Mouse (Mus musculus): Measurements from ENCODE around the gene Tha1.

The Tha1 gene

GRCm38 (mm10) chr11:117871376-117871775 lies 1.9 kb downstream of the Tha1 start:
- CTCF ChIA-PET = interaction anchor here (0.7 to 2.7 kb wide), 17 partner anchors 12 to 694 kb away, joined by 3 to 11 read pairs (median 4); partner anchors contain the start of genes Socs3 (in 2 of the 4) and Tmem235 (in 1 of the 4)
- POLR2A ChIA-PET = interaction anchor here in 2 of 4 experiments (0.6 to 2.3 kb wide), 9 partner anchors 10 to 228 kb away, joined by 3 to 7 read pairs (median 3); partner anchors contain the start of genes Tmem235 (in 2 of the 2) and Pgs1 (in 1 of the 2)

- ChIA-PET CTCF (interaction anchor here (0.6 to 2.7 kb wide), 30 partner anchors 11 to 1395 kb away, joined by 3 to 11 read pairs (median 4); partner anchors contain the start of genes Socs3 (in 2 of the 4) and Tmem235 (in 1 of the 4)), POLR2A (interaction anchor here in 2 of 4 experiments (0.6 to 2.3 kb wide), 9 partner anchors 10 to 137 kb away, joined by 3 to 7 read pairs (median 3); partner anchors contain the start of genes Tmem235 (in 2 of the 2) and Pgs1 (in 1 of the 2))
Observed at GRCm38 (mm10) chr11:117870688-117871365, 2.5 kb downstream of the Tha1 start.

- ChIA-PET CTCF (interaction anchor here in 2 of 4 experiments (1.0 to 4.0 kb wide), 7 partner anchors 9 to 453 kb away, joined by 3 to 17 read pairs (median 7); no protein-coding TSS in a partner anchor), POLR2A (interaction anchor here (0.6 to 7.1 kb wide), 19 partner anchors 8 to 255 kb away, joined by 3 to 59 read pairs (median 4); no protein-coding TSS in a partner anchor)
Observed at GRCm38 (mm10) chr11:117865988-117866387, 7.3 kb downstream of the Tha1 start.

GRCm38 (mm10) chr11:117864805-117865204 lies 8.5 kb downstream of the Tha1 start:
- POLR2A ChIA-PET = interaction anchor here in 3 of 4 experiments (0.6 to 7.1 kb wide), 21 partner anchors 9 to 684 kb away, joined by 3 to 59 read pairs (median 5); partner anchors contain the start of gene Birc5 (in 1 of the 3)
- CTCF ChIA-PET = interaction anchor here (0.5 to 4.0 kb wide), 10 partner anchors 10 to 470 kb away, joined by 3 to 17 read pairs (median 6); partner anchors contain the start of gene Birc5 (in 1 of the 4)

GRCm38 (mm10) chr11:117863174-117863856 lies 10.0 kb downstream of the Tha1 start:
- ChIA-PET CTCF (interaction anchor here in 3 of 4 experiments (0.5 to 4.0 kb wide), 6 partner anchors 11 to 302 kb away, joined by 3 to 17 read pairs (median 5); no protein-coding TSS in a partner anchor), POLR2A (interaction anchor here (0.5 to 7.1 kb wide), 23 partner anchors 8 to 479 kb away, joined by 3 to 59 read pairs (median 4); partner anchors contain the start of genes Afmid (in 1 of the 4), Birc5 (in 1 of the 4), Tk1 (in 1 of the 4) and Usp36 (in 1 of the 4))

GRCm38 (mm10) chr11:117860601-117861000 lies 12.7 kb downstream of the Tha1 start, which contains the start of gene Tmem235:
Gene Tmem235, plus strand, starts transcription at chr11:117860752.
- ChIA-PET POLR2A (interaction anchor here (0.5 to 5.6 kb wide), 25 partner anchors 9 to 459 kb away, joined by 3 to 46 read pairs (median 3); partner anchors contain the start of genes Birc5 (in 3 of the 4), Pgs1 (in 1 of the 4), Socs3 (in 1 of the 4) and Tha1 (in 1 of the 4)), CTCF (interaction anchor here (0.5 to 1.9 kb wide), 8 partner anchors 8 to 1078 kb away, joined by 3 to 8 read pairs (median 4); no protein-coding TSS in a partner anchor)

- ChIA-PET CTCF (interaction anchor here in 2 of 4 experiments (0.5 to 0.7 kb wide), 4 partner anchors 10 to 1976 kb away, joined by 3 to 6 read pairs (median 3); no protein-coding TSS in a partner anchor), POLR2A (interaction anchor here in 3 of 4 experiments (0.5 to 6.3 kb wide), 22 partner anchors 8 to 1832 kb away, joined by 3 to 59 read pairs (median 4); partner anchors contain the start of genes Birc5 (in 2 of the 3) and Socs3 (in 1 of the 3))
Observed at GRCm38 (mm10) chr11:117858392-117858791, 14.9 kb downstream of the Tha1 start.

- POLR2A ChIA-PET = interaction anchor here in 3 of 4 experiments (0.6 to 6.3 kb wide), 27 partner anchors 7 to 439 kb away, joined by 3 to 59 read pairs (median 3); partner anchors contain the start of genes Birc5 (in 2 of the 3), Socs3 (in 1 of the 3) and Tnrc6c (in 1 of the 3)
- CTCF ChIA-PET = interaction anchor here in 1 of 4 experiments (0.7 kb wide), 1 partner anchor 67 kb away, joined by 3 read pairs; no protein-coding TSS in a partner anchor
Observed at GRCm38 (mm10) chr11:117857462-117857861, 15.8 kb downstream of the Tha1 start.

GRCm38 (mm10) chr11:117855975-117856374 lies 17.3 kb downstream of the Tha1 start:
- ChIA-PET POLR2A (interaction anchor here in 3 of 4 experiments (0.7 to 6.3 kb wide), 19 partner anchors 7 to 186 kb away, joined by 3 to 59 read pairs (median 3); partner anchors contain the start of gene Birc5 (in 1 of the 3)), CTCF (interaction anchor here in 2 of 4 experiments (0.6 to 1.4 kb wide), 4 partner anchors 18 to 166 kb away, joined by 3 to 4 read pairs (median 3); no protein-coding TSS in a partner anchor)

GRCm38 (mm10) chr11:117855360-117855759 lies 17.9 kb downstream of the Tha1 start:
- POLR2A ChIA-PET = interaction anchor here in 3 of 4 experiments (1.1 to 6.3 kb wide), 9 partner anchors 11 to 186 kb away, joined by 3 to 59 read pairs (median 4); no protein-coding TSS in a partner anchor
- CTCF ChIA-PET = interaction anchor here in 1 of 4 experiments (1.4 kb wide), 1 partner anchor 23 kb away, joined by 3 read pairs; no protein-coding TSS in a partner anchor

- ChIA-PET POLR2A (interaction anchor here in 2 of 4 experiments (0.8 to 6.3 kb wide), 10 partner anchors 9 to 246 kb away, joined by 3 to 59 read pairs (median 4); partner anchors contain the start of genes Gm20708 (in 1 of the 2), Socs3 (in 1 of the 2) and Syngr2 (in 1 of the 2)), CTCF (interaction anchor here in 1 of 4 experiments (0.6 to 0.9 kb wide), 2 partner anchors 22 to 391 kb away, joined by 3 to 4 read pairs; no protein-coding TSS in a partner anchor)
Observed at GRCm38 (mm10) chr11:117854241-117854640, 19.0 kb downstream of the Tha1 start.

GRCm38 (mm10) chr11:117852875-117853274 lies 20.4 kb downstream of the Tha1 start:
- POLR2A ChIA-PET = interaction anchor here in 2 of 4 experiments (0.8 to 6.3 kb wide), 5 partner anchors 14 to 248 kb away, joined by 3 to 59 read pairs (median 3); partner anchors contain the start of gene Socs3 (in 1 of the 2)
- CTCF ChIA-PET = interaction anchor here in 1 of 4 experiments (0.7 kb wide), 1 partner anchor 14 kb away, joined by 3 read pairs; no protein-coding TSS in a partner anchor

GRCm38 (mm10) chr11:117848985-117849671 lies 24.2 kb downstream of the Tha1 start, which contains the start of gene Birc5:
Gene Birc5, plus strand, starts transcription at chr11:117849251.
- ChIA-PET CTCF (interaction anchor here (0.5 to 3.6 kb wide), 14 partner anchors 14 to 501 kb away, joined by 3 to 20 read pairs (median 4); partner anchors contain the start of genes Afmid (in 1 of the 4) and Tk1 (in 1 of the 4)), POLR2A (interaction anchor here (0.6 to 4.5 kb wide), 57 partner anchors 9 to 1682 kb away, joined by 3 to 46 read pairs (median 4); partner anchors contain the start of genes Tmem235 (in 3 of the 4), Afmid (in 2 of the 4), Socs3 (in 2 of the 4) and Tnrc6c (in 2 of the 4))

GRCm38 (mm10) chr11:117848271-117848984 lies 24.9 kb downstream of the Tha1 start:
- ChIA-PET CTCF (interaction anchor here (0.6 to 3.6 kb wide), 16 partner anchors 13 to 536 kb away, joined by 3 to 20 read pairs (median 4); partner anchors contain the start of genes Afmid (in 1 of the 4), Tha1 (in 1 of the 4) and Tk1 (in 1 of the 4)), POLR2A (interaction anchor here (0.5 to 4.5 kb wide), 60 partner anchors 8 to 769 kb away, joined by 3 to 46 read pairs (median 4); partner anchors contain the start of genes Afmid (in 3 of the 4), Tmem235 (in 3 of the 4), Socs3 (in 2 of the 4) and Tk1 (in 2 of the 4))
